Mouse (Mus musculus): Measurements from ENCODE around the gene Cenpb. TPM values are rescaled to one million over a fixed set of nuclear protein-coding genes. Genes with fewer than 3 reads are reported as not detected.

The Cenpb gene
- total and polyA plus RNA-seq, 2 experiments from 2014 or later: 14.4 to 112 TPM

DNA sequence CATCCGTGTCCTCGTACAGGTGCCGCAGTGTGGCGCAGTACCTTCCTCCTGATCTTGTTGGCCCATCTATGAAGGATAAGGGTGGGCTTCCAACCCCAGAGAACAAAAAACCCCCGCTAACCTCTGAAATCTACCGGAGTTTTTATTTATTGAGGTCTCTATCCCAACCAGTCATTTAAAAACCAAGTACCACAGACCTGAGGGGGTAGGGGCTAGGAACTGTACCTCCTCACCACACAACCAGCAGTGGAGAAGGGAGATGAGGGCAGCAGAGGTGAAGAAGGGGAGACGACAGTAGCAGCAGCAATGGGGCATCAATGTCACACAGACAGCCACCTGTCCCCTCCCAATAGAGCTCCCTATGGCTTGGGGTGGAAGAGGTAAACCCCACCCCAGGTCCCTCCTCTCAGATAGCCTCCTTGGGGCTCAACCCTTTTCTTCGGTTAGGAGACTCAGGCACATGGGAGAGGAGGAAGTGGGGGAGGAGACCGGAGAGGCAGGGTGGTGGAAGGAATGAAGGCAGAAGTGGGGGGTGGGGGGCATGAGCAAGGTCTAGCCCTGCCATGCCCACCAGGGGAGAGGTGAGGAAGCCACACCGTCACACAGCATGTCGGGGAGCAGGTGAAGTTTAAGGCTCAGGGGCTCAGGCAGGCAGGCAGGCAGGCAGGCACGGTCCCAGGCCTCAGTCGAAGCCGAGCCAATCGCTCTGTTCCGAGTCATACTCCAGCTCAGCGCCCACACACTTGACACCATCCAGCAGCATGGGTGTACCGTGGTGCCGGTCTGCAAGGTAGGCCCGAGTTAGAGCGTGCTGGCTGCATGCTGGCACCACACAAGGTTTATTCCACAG lies 33.4 kb downstream of the Cenpb start:
- H3K27ac ChIP-seq: no peak overlapping the region
- no peak for TF ChIP-seq CTCF (IDR thresholded peaks at IDR 0.05; ENCODE audit: low read depth)
- H3K9me3 ChIP-seq (ENCODE audit: low read length): no peaks in the 10 kb centered on the region
- H3K27me3 ChIP-seq (ENCODE audit: insufficient read depth, low read length): no peaks in the 10 kb centered on the region
- no peak overlapping the region for H3K9ac ChIP-seq (replicated peaks; ENCODE audit: low read length)
- H3K4me3 ChIP-seq (ENCODE audit: low read length): no peak overlapping the region
- WGBS: 91% methylated on average over 21 of the region's 21 CpGs
- no peak overlapping the region for H3K4me2 ChIP-seq (ENCODE audit: low read depth, low read length)
- no peak for ATAC-seq
- no peaks in the 10 kb centered on the region for H3K4me1 ChIP-seq (ENCODE audit: insufficient read depth, low read length)
- H3K36me3 ChIP-seq (ENCODE audit: insufficient read depth, low read length): peaks cover 55% of the 10 kb centered on the region
- no peak for DNase-seq (ENCODE audit: low spot score)

DNA sequence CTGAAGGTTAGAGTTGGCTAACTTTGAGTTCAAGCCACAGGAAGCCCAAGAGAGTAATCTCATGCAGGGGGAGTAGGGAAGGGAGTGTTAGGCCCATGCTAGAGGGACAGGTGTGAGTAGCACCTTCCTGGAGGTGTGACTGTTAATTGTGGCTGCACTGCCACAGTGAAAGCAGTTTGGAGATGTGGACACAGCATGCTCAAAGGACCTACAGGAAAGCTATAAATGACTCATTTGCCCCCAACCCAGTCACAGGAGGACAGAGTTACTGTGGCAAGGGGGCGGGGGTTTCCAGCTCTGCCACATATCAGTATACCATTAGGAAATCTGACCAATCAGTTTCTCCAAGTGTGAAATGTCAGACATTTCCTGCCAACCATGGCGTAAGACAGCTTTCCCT lies 34.3 kb downstream of the Cenpb start:
- ATAC-seq (no peak), DNase-seq (ENCODE audit: low spot score) (no peak)
- no peak overlapping the region for H3K4me3 ChIP-seq (ENCODE audit: low read length)
- H3K9me3 ChIP-seq (ENCODE audit: low read length): no peaks in the 10 kb centered on the region
- H3K4me2 ChIP-seq (ENCODE audit: low read depth, low read length): no peak overlapping the region
- no peaks in the 10 kb centered on the region for H3K4me1 ChIP-seq (ENCODE audit: insufficient read depth, low read length)
- H3K27me3 ChIP-seq (ENCODE audit: insufficient read depth, low read length): no peaks in the 10 kb centered on the region
- WGBS: 91% methylated on average over 2 of the region's 2 CpGs
- H3K27ac ChIP-seq: no peak overlapping the region
- H3K9ac ChIP-seq (replicated peaks; ENCODE audit: low read length): no peak overlapping the region
- TF ChIP-seq CTCF (IDR thresholded peaks at IDR 0.05; ENCODE audit: low read depth): no peak
- peaks cover 51% of the 10 kb centered on the region for H3K36me3 ChIP-seq (ENCODE audit: insufficient read depth, low read length)

DNA sequence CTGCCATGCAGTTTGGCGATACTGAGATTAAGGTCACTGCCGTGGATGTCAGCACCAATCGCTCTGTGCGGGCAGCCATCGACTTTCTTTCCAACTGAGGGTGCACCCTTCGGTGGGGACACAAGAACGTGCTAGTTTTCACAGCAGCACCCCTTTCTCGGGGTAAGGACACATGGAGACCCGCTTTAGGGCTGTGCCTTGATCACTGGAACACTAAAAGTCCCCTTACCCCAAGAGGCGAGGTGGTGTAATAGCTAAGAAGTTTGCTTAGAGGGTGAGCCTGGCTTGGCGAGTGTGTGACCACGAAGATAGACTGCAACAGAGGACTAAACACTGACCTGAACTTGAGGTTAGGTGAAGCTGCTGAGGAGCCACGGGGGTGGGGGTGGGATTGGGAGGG lies 34.7 kb downstream of the Cenpb start:
- Histone ChIP-seq H3K9me3 (ENCODE audit: low read length) (no peaks in the 10 kb centered on the region), H3K4me1 (ENCODE audit: insufficient read depth, low read length) (no peaks in the 10 kb centered on the region), H3K4me2 (ENCODE audit: low read depth, low read length) (no peak overlapping the region), H3K9ac (replicated peaks; ENCODE audit: low read length) (no peak overlapping the region), H3K36me3 (ENCODE audit: insufficient read depth, low read length) (peaks cover 47% of the 10 kb centered on the region), H3K4me3 (ENCODE audit: low read length) (no peak overlapping the region), H3K27ac (no peak overlapping the region), H3K27me3 (ENCODE audit: insufficient read depth, low read length) (no peaks in the 10 kb centered on the region)
- no peak for TF ChIP-seq CTCF (IDR thresholded peaks at IDR 0.05; ENCODE audit: low read depth)
- ATAC-seq (no peak), DNase-seq (ENCODE audit: low spot score) (no peak)
- WGBS: 77% methylated on average over 13 of the region's 13 CpGs

DNA sequence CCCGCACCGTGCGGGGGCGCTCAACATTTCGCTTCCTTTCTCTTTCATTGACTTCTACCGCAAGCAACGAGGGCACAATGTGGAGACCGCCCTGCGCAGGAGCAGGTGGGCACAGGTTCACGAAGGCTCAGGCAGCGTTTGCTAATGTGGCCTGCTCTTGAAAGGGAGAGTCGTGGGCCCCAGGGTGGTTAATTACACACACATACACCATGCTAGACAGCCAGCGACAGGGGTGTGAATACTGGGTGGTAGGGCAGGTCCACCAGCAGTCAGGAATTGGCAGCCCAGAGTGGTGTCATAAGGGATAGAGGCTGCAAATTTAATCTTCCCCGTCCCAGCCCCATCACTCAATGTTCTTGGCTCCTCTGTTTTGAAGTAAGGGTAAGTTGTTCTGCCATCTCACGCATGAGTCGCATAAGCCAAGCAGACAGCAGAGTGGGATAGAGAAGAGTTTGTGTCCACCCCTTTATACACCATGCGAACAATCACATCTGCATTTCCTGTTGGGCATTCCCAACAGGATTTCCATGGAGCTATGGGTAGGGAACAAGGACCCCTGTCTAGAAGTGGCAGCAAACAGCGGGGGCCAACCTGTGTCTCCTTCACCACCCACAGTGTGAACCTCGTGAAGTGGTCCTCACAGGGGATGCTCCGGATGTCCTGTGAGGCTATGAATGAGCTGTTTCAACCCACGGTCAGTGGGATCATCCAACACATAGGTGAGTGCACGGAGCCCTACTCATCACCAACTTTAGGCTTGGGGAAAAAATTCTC lies 36.7 kb downstream of the Cenpb start:
- Histone ChIP-seq H3K4me2 (ENCODE audit: low read depth, low read length) (no peak overlapping the region), H3K9ac (replicated peaks; ENCODE audit: low read length) (no peak overlapping the region), H3K36me3 (ENCODE audit: insufficient read depth, low read length) (peaks cover 32% of the 10 kb centered on the region), H3K27me3 (ENCODE audit: insufficient read depth, low read length) (no peaks in the 10 kb centered on the region), H3K27ac (no peak overlapping the region), H3K4me1 (ENCODE audit: insufficient read depth, low read length) (no peaks in the 10 kb centered on the region), H3K4me3 (ENCODE audit: low read length) (no peak overlapping the region), H3K9me3 (ENCODE audit: low read length) (no peaks in the 10 kb centered on the region)
- 67% methylated on average over 22 of the region's 22 CpGs for WGBS
- DNase-seq (ENCODE audit: low spot score): no peak
- TF ChIP-seq CTCF (IDR thresholded peaks at IDR 0.05; ENCODE audit: low read depth): no peak
- ATAC-seq: no peak

DNA sequence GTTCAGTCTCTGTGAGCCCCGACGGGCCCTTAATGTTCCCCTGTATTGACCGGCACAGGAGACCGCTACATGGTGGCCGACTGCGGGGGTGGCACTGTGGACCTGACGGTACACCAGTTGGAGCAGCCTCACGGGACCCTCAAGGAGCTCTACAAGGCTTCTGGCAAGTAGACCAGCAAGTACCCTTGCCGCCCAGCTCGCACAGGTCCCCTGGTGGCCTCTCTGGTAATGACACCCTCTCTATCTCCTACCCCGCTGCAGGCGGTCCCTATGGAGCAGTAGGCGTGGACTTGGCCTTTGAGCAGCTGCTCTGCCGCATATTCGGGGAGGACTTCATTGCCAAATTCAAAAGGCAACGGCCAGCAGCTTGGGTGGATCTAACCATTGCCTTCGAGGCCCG lies 37.3 kb downstream of the Cenpb start:
- no peaks in the 10 kb centered on the region for H3K9me3 ChIP-seq (ENCODE audit: low read length)
- H3K9ac ChIP-seq (replicated peaks; ENCODE audit: low read length): no peak overlapping the region
- peaks cover 26% of the 10 kb centered on the region for H3K36me3 ChIP-seq (ENCODE audit: insufficient read depth, low read length)
- H3K4me3 ChIP-seq (ENCODE audit: low read length): no peak overlapping the region
- 0 out of 2 replicates have a peak, but pooled peaks have one; percentile 24 for ATAC-seq
- whole genome bisulfite sequencing: 32% methylated on average over 18 of the region's 18 CpGs
- peak; percentile 58 for DNase-seq (ENCODE audit: low spot score)
- no peak overlapping the region for H3K27ac ChIP-seq
- H3K4me2 ChIP-seq (ENCODE audit: low read depth, low read length): no peak overlapping the region
- no peaks in the 10 kb centered on the region for H3K27me3 ChIP-seq (ENCODE audit: insufficient read depth, low read length)
- peak; percentile 72 for TF ChIP-seq CTCF (IDR thresholded peaks at IDR 0.05; ENCODE audit: low read depth)
- H3K4me1 ChIP-seq (ENCODE audit: insufficient read depth, low read length): no peaks in the 10 kb centered on the region

DNA sequence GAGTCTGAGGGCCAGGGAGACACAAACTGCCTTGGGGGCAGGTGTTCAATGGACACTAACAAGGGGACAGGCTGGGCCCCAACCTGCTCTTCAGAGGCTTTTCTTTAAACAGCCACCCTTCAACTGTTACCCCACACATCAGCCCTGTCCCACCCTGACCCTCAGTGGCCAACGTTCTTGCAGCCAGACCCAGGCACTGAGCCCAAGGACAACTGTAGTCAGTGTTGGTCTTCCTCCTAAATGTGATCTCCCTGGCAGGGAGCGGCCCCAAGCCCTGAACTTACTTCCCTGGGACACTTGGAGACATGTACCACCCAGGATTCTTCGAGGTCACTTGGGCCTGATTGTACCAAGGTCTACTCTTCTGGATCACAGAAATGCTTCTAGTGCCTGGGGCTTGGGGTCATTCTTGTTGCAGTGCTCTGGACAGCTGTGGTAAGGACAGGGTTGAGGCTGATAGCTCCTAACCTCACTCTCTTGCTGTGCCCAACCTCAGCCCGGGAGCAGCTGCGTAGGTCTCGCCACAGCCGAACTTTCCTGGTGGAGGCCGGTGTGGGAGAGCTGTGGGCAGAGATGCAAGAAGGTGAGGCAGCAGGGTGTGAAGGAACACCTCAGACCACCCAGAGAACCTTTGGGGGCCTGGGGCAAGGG lies 38.4 kb downstream of the Cenpb start:
- H3K4me1 ChIP-seq (ENCODE audit: insufficient read depth, low read length): no peaks in the 10 kb centered on the region
- H3K36me3 ChIP-seq (ENCODE audit: insufficient read depth, low read length): peaks cover 15% of the 10 kb centered on the region; the same call in 1 of the 2 replicates
- DNase-seq (ENCODE audit: low spot score) (no peak), ATAC-seq (no peak)
- 92% methylated on average over 8 of the region's 8 CpGs for WGBS
- H3K4me2 ChIP-seq (ENCODE audit: low read depth, low read length): no peak overlapping the region
- no peak overlapping the region for H3K9ac ChIP-seq (replicated peaks; ENCODE audit: low read length)
- H3K9me3 ChIP-seq (ENCODE audit: low read length): no peaks in the 10 kb centered on the region
- no peak overlapping the region for H3K27ac ChIP-seq
- H3K27me3 ChIP-seq (ENCODE audit: insufficient read depth, low read length): no peaks in the 10 kb centered on the region
- no peak overlapping the region for H3K4me3 ChIP-seq (ENCODE audit: low read length)
- TF ChIP-seq CTCF (IDR thresholded peaks at IDR 0.05; ENCODE audit: low read depth): no peak
